Mouse (Mus musculus) natural killer cell, adult 2 months (primary cell): ENCODE results near the gene Pnrc2.

Source experiments
- DNase-seq, 2 experiments: peaks; one replicate each; pipeline ENCODE4 v3.0.0; 2022; ENCODE audit warnings: low spot score in 2 of 2

Gene Pnrc2

DNA sequence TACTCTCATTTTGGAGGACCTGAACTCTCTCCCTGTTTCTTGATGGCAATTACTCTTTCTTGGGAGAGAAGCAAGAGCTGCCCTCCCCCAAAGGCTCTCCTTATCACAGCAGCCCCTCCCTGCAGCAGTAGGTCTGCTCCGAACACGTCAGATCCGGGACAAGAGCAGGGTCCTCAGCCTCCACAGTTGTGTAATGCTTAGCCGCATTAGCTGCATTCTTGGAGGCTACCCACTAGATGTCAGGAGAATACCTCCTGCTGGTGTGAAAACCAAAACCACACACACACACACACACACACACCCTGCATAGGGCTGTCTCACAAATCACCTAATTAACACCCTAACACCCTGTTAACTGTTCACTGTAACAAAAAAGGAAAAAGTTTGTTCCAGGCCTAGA is 19.2 kb upstream of the Pnrc2 start:
- peak; percentile 41 to 46 for DNase-seq

GRCm38 (mm10) chr4:135891539-135891938 is 17.9 kb upstream of the Pnrc2 start:
- DNase-seq: no peak

DNA sequence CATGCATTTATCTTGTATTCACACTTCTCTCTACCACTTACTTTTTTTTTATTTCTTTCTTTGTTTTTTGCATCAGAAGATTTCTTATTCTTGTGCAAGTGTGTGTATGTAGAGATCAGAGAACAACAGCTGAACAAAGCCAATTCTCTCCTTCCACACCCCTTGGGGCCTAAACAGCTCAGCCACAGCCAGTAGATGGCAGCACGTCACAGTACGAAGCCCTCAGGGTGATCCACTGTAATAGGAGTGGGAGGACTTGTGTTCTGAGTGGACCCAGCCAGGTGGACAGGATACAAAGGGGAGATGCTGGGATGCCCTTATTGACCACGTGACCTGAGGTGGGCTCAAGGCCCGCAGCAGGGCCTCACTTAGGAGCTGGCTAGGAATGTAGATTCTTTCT is 16.2 kb upstream of the Pnrc2 start:
- peak; percentile 71 to 85 for DNase-seq

DNA sequence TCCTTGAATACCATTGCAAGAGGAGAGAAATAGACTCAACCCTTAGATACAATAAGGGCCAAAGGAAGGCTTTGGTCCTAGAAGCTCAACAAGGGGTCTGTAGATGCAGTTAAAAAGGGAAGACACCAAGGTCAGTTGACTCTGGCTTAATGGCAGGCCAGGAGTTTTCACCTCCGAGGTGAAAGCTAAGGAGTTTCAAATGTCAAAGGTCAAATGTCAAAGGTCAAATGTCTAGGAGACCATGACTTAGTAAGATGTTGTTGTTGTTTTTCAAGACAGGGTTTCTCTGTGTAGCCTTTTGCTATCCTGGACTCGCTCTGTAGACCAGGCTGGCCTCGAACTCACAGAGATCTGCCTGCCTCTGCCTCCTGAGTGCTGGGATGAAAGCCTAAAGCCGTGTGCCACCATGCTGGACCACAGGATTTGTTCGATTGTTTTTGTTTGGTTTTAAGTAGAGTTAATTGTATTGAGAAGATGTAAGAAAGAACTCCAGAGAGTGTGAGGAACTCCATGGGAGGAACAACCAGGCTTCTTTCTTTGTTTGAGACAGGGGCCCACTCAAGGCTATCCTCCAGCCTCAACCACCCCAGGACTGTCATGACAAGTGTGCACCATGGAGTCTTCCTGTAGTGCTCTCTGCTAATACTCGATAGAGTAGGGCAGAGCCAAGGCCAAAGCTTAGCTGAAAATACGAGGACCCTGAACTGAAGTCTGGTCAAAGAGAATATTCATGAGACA is 15.7 kb upstream of the Pnrc2 start:
- no peak for DNase-seq

DNA sequence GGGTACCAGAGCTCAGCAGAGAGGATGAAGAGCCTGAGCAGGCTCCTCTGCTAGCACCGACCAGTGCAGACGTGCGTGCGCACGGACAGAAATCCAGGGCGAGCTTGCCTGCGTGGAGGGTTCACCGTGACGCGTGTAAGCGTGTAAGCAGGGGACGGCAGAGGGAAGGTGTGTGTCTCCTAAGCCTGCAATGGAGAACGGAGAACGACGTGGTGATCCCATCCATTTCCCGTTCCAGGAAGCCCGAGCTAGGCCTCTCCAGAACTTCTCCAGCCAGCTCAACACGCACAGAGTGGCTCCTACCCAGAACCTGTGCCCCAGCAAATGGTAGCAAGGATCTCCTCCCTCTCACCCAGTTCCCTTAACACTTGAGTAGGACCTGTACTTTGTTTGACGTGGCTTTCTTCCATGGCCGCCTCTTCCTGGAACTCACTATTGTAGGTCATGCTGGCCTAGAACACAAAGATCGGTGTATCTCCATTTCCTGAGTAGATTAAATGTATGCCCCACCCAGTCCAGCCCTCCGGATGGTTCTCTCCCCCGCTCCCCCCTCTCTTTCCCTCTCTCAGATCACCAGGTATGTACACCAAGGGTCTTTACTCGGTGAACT is 14.9 kb upstream of the Pnrc2 start:
- DNase-seq: no peak

- DNase-seq: no peak
These were observed 12.5 kb upstream of the Pnrc2 start for GRCm38 (mm10) chr4:135886184-135886583.

GRCm38 (mm10) chr4:135885676-135886075 is 12.0 kb upstream of the Pnrc2 start:
- no peak for DNase-seq

DNA sequence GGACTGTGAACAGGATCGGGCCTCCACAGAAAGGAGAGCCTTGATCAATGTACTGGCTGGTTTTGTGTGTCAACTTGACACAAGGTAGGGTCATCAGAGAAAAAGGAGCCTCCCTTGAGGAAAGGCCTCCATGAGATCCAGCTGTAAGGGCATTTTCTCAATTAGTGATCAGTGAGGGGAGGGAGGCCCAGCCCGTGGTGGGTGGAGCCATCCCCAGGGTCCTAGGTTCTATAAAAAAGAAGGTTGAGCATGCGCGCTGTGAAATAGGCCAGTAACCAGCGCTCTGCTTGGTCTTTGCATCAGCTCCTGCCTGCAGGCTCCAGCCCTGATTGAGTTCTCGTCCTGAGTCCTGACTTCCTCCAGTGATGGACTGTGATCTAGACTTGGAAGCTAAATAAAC is 10.9 kb upstream of the Pnrc2 start:
- no peak for DNase-seq

GRCm38 (mm10) chr4:135883881-135884516 is 10.3 kb upstream of the Pnrc2 start:
- no peak for DNase-seq

GRCm38 (mm10) chr4:135883401-135883851 is 9.8 kb upstream of the Pnrc2 start:
- DNase-seq: no peak

DNA sequence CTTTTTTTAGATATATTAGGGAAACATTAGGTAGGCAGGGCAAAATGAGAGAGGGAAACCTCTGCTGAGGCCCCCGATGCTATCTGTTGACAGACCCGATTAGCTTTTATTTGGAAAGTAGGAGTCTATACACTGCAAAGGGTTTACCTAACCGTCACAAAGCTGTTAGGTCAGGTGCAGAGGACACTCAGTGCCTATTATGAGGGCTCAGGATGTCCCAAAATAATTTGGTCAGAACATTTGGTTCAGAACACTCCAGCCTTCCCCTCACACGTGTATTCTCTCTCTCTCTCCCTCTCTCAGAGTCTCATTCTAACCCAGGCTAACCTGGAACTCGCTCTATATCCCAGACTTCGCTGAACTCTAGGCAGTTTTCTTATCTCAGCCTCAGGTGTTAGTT is 8.4 kb upstream of the Pnrc2 start:
- no peak for DNase-seq

- no peak for DNase-seq
These were observed 6.9 kb upstream of the Pnrc2 start for GRCm38 (mm10) chr4:135880576-135880975.

- no peak for DNase-seq
These were observed 6.4 kb upstream of the Pnrc2 start for GRCm38 (mm10) chr4:135880018-135880417.

GRCm38 (mm10) chr4:135879021-135879420 is 5.4 kb upstream of the Pnrc2 start:
- no peak for DNase-seq

DNA sequence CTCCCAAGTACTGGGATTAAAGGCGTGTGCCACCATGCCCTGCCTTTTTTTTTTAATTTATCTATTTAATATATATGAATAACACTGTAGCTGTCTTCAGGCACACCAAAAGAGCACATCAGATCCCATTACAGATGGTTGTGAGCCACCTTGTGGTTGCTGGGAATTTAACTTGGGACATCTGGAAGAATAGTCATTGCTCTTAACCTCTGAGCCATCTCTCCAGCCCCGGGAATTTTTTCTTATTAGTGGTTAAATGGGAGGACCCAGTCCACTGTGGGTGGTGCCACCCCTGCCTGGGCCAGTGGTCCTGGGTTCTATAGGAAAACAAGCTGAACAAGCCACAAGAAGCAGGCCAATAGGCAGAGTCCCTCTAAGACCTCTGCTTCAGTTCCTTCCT is 4.1 kb upstream of the Pnrc2 start:
- no peak for DNase-seq

DNA sequence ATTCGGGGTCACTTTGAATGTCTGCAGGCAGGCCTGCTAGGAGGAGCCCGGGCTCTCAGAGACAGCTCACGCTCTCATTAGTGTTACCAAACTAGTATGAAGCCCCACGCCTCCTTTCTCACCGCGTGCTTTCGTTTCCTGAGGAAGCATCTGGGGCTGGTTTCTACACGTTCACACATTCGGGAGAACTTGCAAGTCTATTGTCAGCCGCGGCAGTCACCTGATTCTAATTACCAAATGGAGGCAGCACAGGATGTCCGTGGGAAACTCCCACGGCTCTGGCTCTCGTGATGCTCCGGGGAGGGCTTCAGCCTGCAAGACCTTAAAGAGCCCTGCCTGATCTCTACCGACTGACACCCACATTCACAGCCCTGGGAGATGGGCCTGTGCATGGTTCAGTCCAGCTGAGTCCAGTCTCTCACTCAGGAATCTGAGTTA is 3.0 kb upstream of the Pnrc2 start:
- DNase-seq: peak; percentile 96

DNA sequence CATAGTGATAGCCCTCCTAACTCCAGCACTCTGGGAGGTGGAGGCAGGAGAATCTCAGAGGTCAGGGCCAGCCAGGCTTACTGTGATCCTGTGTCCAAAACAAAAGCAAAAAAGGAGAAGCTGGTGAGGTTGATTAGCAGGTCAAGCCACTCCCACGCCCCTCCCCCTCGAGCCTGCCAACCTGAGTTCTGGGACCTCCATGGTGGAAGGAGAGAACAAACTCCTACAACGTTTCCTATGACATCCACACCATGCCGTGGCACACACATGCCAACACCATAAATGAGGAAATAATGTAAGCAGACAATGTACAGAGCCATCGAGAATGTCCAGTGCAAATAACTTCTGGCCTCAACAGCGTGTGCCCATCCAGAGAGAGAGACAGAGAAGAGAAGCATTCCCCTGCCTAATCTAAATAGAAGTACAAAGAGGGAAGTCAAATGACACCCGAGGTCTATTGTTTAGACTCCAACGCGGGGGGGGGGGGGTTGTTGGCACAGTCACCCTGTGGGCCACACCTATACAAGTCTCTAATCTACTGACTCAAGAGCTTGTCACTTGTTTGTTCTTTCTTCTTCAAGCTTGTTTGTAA is 2.4 kb upstream of the Pnrc2 start:
- DNase-seq: peak; percentile 43 to 78

GRCm38 (mm10) chr4:135875546-135875945 is 1.9 kb upstream of the Pnrc2 start:
- peak in 1 of 2 experiments; percentile 37 for DNase-seq

GRCm38 (mm10) chr4:135874564-135875535 is 1.2 kb upstream of the Pnrc2 start:
- DNase-seq: no peak

- no peak for DNase-seq
These were observed 860 bp downstream of the Pnrc2 start for GRCm38 (mm10) chr4:135872589-135873391.

- no peak for DNase-seq
These were observed 1.6 kb downstream of the Pnrc2 start for GRCm38 (mm10) chr4:135872015-135872414.
